Mouse (Mus musculus): ENCODE measurements around the gene Prorsd1. TPM values are rescaled to one million over a fixed set of nuclear protein-coding genes. Genes with fewer than 3 reads are reported as not detected.

The Prorsd1 gene
- polyA plus RNA-seq, 1 experiment = 3.8 TPM

DNA sequence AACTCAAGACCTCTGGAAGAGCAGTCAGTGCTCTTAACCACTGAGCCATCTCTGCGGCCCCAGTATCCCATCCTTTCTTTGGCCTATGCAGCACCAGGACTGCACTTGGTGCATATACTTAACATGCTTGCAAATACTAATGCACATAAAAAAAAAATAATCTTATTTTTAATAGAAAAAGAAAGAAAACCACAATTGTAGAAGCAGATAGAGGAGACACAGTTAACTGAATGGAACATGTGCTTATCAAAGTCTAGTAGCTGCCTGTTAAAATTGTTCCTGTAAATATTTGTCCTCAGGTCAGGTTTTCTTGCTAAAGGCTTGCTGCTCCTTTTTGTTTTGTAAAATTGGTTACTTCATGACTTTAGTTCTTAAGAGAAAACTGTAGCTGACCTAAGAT lies 23.4 kb upstream of the Prorsd1 start:
- H3K36me3 ChIP-seq (ENCODE audit: control insufficient read depth, insufficient read depth, low read length) = peaks cover 32% of the 10 kb centered on the region
- 95% methylated on average over 1 of the region's 1 CpGs for WGBS

DNA sequence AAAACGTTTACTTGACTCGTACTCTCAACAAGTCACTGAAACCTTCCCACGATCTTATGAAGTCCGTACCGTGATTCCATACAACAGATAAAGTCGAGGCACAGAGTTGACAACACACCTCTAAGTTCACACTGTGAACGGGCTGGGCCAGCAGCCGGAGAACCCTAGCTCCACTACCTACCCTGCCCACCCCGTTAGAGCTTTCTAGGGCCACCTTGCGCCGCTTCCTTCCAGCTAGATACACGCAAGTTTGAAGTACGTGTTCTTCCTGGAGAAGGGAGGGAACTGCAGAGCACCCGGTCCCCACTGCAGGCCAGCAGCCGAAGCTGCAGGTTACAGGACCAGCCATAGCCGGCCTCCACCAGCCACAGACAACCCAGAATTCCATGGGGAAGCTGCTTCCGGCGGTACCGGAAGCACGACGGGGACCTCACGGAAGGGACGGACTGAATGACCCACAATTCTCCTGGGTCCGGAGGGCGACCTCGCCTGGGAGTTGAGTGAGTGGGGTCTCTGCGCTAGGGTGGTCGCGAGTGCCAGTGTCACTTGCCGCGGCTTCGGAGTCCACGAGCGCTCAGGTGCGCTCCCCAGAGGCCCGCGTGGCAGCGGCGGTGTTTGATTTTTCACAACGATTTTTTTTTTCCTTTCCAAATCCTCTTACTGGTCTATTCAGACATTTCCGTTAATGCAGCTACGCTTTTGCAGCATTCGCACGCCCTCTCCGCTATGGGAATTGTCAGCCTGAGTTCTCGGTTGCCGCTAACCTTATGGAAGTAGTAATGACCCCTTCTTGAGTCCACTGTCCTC lies 11.4 kb upstream of the Prorsd1 start, which contains the start of gene Mtif2:
Gene Mtif2 (plus strand): TSS at position 421 of the 807 bp plus-strand sequence.
- peak; percentile 56 for DNase-seq
- H3K4me1 ChIP-seq (replicated peaks; ENCODE audit: control insufficient read depth, insufficient read depth, low read length) = no peaks in the 10 kb centered on the region
- 4% methylated on average over 47 of the region's 47 CpGs for WGBS
- TF ChIP-seq CTCF (IDR thresholded peaks at IDR 0.05; ENCODE audit: borderline replicate concordance, control insufficient read depth, extremely low read depth, insufficient read depth, low read length, poor library complexity) (peak; percentile 66; the same call in 1 of the 2 replicates), POLR2A (IDR thresholded peaks at IDR 0.05; ENCODE audit: control insufficient read depth, extremely low read depth, insufficient read depth, low read length, poor library complexity) (0 out of 2 replicates have a peak, but pooled peaks have one; percentile 32)
- peak within 1 kb of the TSS; percentile 90 for H3K4me3 ChIP-seq (ENCODE audit: control insufficient read depth, insufficient read depth, low read length)
- no peaks in the 10 kb centered on the region; the same call in 1 of the 2 replicates for H3K36me3 ChIP-seq (ENCODE audit: control insufficient read depth, insufficient read depth, low read length)
- peak within 1 kb of the TSS; percentile 11; the same call in 1 of the 2 replicates for H3K27ac ChIP-seq (ENCODE audit: control insufficient read depth, insufficient read depth, low read length)
- H3K27me3 ChIP-seq (ENCODE audit: control insufficient read depth, insufficient read depth, low read length) = no peaks in the 10 kb centered on the region

More for the DNA sequence above, 23.4 kb upstream of the Prorsd1 start:
- DNase-seq = no peak
- TF ChIP-seq POLR2A (IDR thresholded peaks at IDR 0.05; ENCODE audit: control insufficient read depth, extremely low read depth, insufficient read depth, low read length, poor library complexity) = no peak
- no peak for TF ChIP-seq CTCF (IDR thresholded peaks at IDR 0.05; ENCODE audit: borderline replicate concordance, control insufficient read depth, extremely low read depth, insufficient read depth, low read length, poor library complexity)
- Histone ChIP-seq H3K4me3 (ENCODE audit: control insufficient read depth, insufficient read depth, low read length) (no peak overlapping the region), H3K27ac (ENCODE audit: control insufficient read depth, insufficient read depth, low read length) (no peak overlapping the region), H3K27me3 (ENCODE audit: control insufficient read depth, insufficient read depth, low read length) (no peaks in the 10 kb centered on the region), H3K4me1 (replicated peaks; ENCODE audit: control insufficient read depth, insufficient read depth, low read length) (no peaks in the 10 kb centered on the region)

DNA sequence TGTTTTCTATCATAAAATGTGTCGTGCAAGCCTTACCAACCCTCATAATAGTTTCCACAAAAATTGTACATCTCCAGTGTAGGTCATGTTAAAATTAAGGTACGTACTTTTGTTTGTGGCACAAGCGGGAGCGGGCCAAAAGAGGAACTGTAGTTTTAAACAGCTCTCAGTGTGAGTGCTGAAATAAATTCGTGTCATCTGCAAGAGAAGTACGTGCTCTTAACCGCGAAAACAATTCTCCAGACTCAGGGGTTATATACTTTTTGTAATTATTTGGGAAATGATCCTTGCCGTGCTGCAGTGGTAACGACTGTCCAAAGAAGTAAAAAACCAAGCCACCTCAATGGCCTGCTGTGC lies 530 bp downstream of the Prorsd1 start:
- DNase-seq = no peak

DNA sequence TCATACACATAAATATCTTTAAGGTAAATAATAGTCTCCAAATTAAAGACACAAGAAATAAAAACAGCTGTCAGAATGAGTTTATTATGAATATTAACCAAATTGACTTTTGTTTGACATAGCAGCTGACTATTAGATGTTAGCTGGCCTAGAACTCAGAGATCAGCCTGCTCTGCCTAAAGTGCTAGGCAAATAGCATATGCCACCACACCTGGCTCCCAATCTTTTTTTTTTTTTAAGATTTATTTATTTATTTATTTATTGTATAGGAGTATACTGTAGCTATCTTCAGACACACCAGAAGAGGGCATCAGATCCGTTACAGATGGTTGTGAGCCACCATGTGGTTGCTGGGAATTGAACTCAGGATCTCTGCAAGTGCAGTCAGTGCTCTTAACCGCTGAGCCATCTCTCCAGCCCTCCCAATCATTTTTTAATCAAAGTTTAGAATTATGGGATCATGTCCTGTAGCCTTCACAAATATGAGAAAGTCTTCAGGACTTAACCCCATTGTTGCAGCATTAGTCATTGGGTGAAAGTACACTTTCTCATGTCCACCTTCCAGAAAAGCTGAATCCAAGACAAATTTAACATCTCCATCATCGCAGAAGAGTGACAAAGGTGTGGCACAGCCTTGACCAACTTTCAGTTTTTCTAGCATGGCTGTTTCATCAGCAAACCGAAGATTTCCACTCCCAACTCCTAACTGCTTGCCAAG lies 1.9 kb downstream of the Prorsd1 start:
- no peak for DNase-seq
- Histone ChIP-seq H3K36me3 (ENCODE audit: control insufficient read depth, insufficient read depth, low read length) (peaks cover 6% of the 10 kb centered on the region), H3K27me3 (ENCODE audit: control insufficient read depth, insufficient read depth, low read length) (no peaks in the 10 kb centered on the region), H3K4me3 (ENCODE audit: control insufficient read depth, insufficient read depth, low read length) (no peak overlapping the region), H3K4me1 (replicated peaks; ENCODE audit: control insufficient read depth, insufficient read depth, low read length) (peaks cover 6% of the 10 kb centered on the region), H3K27ac (ENCODE audit: control insufficient read depth, insufficient read depth, low read length) (no peak overlapping the region)
- TF ChIP-seq POLR2A (IDR thresholded peaks at IDR 0.05; ENCODE audit: control insufficient read depth, extremely low read depth, insufficient read depth, low read length, poor library complexity) = no peak
- no peak for TF ChIP-seq CTCF (IDR thresholded peaks at IDR 0.05; ENCODE audit: borderline replicate concordance, control insufficient read depth, extremely low read depth, insufficient read depth, low read length, poor library complexity)
- WGBS = 96% methylated on average over 4 of the region's 4 CpGs

More for the DNA sequence above, 530 bp downstream of the Prorsd1 start:
- peaks cover 6% of the 10 kb centered on the region for H3K4me1 ChIP-seq (replicated peaks; ENCODE audit: control insufficient read depth, insufficient read depth, low read length)
- H3K27ac ChIP-seq (ENCODE audit: control insufficient read depth, insufficient read depth, low read length) = no peak overlapping the region
- H3K4me3 ChIP-seq (ENCODE audit: control insufficient read depth, insufficient read depth, low read length) = peak overlapping the region; percentile 74; the same call in 1 of the 2 replicates
- H3K27me3 ChIP-seq (ENCODE audit: control insufficient read depth, insufficient read depth, low read length) = no peaks in the 10 kb centered on the region
- no peak for TF ChIP-seq POLR2A (IDR thresholded peaks at IDR 0.05; ENCODE audit: control insufficient read depth, extremely low read depth, insufficient read depth, low read length, poor library complexity)
- TF ChIP-seq CTCF (IDR thresholded peaks at IDR 0.05; ENCODE audit: borderline replicate concordance, control insufficient read depth, extremely low read depth, insufficient read depth, low read length, poor library complexity) = no peak
- H3K36me3 ChIP-seq (ENCODE audit: control insufficient read depth, insufficient read depth, low read length) = peaks cover 6% of the 10 kb centered on the region
- WGBS = 7% methylated on average over 10 of the region's 10 CpGs

DNA sequence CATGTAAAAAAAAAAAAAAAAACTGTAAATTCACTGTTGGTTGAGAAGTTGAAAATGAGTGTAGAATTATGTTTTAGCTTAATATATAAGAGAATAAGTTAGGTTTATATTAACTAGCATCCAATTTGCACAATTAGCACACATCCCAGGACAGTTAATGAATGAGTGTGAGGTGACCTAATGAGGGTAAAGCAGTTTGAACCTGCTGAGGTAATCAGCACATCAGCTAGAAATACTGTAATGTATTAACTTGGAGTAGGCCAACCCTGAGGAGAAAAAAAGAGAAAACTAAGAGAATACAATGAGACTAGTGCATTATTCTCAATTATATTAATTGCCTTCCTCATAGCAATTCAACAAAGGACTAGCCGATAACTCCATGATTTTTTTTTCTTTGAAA lies 5.4 kb downstream of the Prorsd1 start:
- H3K36me3 ChIP-seq (ENCODE audit: control insufficient read depth, insufficient read depth, low read length) = peaks cover 6% of the 10 kb centered on the region
- no peak overlapping the region for H3K27ac ChIP-seq (ENCODE audit: control insufficient read depth, insufficient read depth, low read length)
- peaks cover 3% of the 10 kb centered on the region for H3K4me1 ChIP-seq (replicated peaks; ENCODE audit: control insufficient read depth, insufficient read depth, low read length)
- H3K4me3 ChIP-seq (ENCODE audit: control insufficient read depth, insufficient read depth, low read length) = no peak overlapping the region
- TF ChIP-seq POLR2A (IDR thresholded peaks at IDR 0.05; ENCODE audit: control insufficient read depth, extremely low read depth, insufficient read depth, low read length, poor library complexity) (no peak), CTCF (IDR thresholded peaks at IDR 0.05; ENCODE audit: borderline replicate concordance, control insufficient read depth, extremely low read depth, insufficient read depth, low read length, poor library complexity) (no peak)
- no peak for DNase-seq
- WGBS = 100% methylated on average over 1 of the region's 1 CpGs
- no peaks in the 10 kb centered on the region for H3K27me3 ChIP-seq (ENCODE audit: control insufficient read depth, insufficient read depth, low read length)

DNA sequence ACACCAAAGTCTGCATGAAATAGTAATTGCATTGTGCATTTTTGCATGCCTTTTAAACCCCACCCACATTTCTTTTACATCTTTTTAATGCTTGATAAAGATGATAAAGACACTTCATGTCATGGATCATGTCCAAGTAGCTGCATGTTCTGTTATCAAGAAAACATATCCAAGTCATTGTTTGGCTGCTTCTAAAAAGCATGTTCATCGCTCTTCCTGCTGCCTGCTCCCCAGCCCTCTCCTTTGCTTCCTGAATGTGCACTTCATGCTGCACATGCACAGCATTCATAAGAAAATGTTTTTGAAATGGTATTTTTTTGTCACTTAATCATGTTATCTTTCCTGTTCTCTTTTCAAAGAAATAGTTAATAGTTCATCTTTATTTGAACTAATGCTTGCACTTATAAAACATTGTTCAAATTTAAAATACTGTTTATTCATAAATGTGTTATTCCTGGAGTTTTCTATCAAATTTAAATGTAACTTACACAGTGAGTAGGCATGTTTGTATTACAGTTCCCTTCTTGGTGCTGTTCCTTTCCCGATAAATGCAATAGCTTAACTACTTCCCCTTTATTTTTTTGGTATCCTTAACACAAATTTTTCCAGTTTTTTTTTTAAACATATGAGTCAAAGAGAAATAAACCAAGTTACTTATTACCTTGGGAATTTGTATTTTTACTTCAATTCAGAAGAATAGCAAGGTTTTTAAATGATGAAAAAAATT lies 9.8 kb downstream of the Prorsd1 start:
- H3K36me3 ChIP-seq (ENCODE audit: control insufficient read depth, insufficient read depth, low read length) = no peaks in the 10 kb centered on the region
- no peak for TF ChIP-seq CTCF (IDR thresholded peaks at IDR 0.05; ENCODE audit: borderline replicate concordance, control insufficient read depth, extremely low read depth, insufficient read depth, low read length, poor library complexity)
- no peak for TF ChIP-seq POLR2A (IDR thresholded peaks at IDR 0.05; ENCODE audit: control insufficient read depth, extremely low read depth, insufficient read depth, low read length, poor library complexity)
- H3K27me3 ChIP-seq (ENCODE audit: control insufficient read depth, insufficient read depth, low read length) = no peaks in the 10 kb centered on the region
- H3K4me1 ChIP-seq (replicated peaks; ENCODE audit: control insufficient read depth, insufficient read depth, low read length) = no peaks in the 10 kb centered on the region
- no peak for DNase-seq
- WGBS = 91% methylated on average over 2 of the region's 2 CpGs
- no peak overlapping the region for H3K27ac ChIP-seq (ENCODE audit: control insufficient read depth, insufficient read depth, low read length)
- no peak overlapping the region for H3K4me3 ChIP-seq (ENCODE audit: control insufficient read depth, insufficient read depth, low read length)
